Mouse (Mus musculus) heart, adult 8-10 months (tissue): ENCODE measurements around the gene Ldlrad3. TPM values are rescaled to one million over a fixed set of nuclear protein-coding genes. Genes with fewer than 3 reads are reported as not detected.

ENCODE experiments used
- DNase-seq: peaks from one replicate; pipeline ENCODE4 v3.0.0; 2022; ENCODE audit warnings: low spot score
- total RNA-seq, 4 experiments: library from RNA; stranded (reverse); gene quantifications; 2 replicates each; pipeline ENCODE4 v1.2.4; 2022

Gene Ldlrad3
- total RNA-seq = 1 to 10 TPM; 3.1 to 3.7 (median 3.4) TPM

DNA sequence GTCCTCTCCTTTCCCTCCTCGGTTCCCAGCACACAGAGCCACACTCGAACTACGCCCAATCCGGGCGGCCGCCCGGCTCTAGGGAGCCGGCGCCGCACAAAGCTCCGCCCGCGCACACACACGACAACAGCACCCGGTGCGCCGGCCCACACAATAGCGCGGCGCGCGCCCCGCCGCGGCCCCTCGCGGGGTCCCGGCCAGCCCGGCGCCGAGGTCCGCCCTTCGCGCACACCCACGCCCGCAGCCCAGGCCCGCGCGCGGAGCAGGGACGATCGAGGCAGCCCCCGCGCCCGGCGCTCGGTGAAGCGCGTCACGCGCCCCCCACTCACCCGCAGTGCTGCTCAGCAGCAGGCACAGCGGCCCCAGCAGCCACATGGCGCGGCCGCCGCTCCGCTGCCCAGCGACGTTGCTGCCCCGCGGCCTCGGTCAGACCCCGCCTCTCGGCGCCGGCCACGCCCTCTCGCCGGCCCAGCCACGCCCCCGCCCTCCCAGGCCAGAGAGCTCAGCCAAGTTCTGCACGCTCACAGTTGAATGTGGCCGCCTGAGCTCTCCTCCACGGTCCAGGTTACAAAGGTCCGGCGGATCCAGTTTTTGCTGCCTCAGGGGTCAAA, at the start of gene Ldlrad3:
Gene Ldlrad3, minus strand, starts transcription at position 435 of the 611 bp plus-strand sequence.
- peak; percentile 91 for DNase-seq

DNA sequence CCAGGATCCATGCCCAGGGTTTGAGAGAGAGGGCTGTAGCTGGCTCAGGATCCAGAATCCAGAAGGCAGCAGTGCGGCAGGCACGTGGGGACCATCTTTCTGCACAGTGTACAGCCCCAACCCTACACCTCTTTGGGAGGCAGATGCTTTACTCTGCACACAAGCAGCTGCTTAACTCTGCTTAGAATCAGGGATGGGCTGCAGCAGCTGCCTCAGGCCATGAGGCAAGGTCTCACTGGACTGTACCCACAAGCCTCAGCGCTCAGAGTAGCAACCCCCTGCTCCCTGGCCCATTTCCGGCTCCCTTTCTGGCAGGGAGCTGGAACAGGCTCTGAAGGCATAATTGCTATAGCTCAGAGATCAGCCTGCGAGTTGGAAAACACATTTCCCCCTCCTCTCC, 45.3 kb upstream of the Ldlrad3 start:
- DNase-seq = peak; percentile 6

DNA sequence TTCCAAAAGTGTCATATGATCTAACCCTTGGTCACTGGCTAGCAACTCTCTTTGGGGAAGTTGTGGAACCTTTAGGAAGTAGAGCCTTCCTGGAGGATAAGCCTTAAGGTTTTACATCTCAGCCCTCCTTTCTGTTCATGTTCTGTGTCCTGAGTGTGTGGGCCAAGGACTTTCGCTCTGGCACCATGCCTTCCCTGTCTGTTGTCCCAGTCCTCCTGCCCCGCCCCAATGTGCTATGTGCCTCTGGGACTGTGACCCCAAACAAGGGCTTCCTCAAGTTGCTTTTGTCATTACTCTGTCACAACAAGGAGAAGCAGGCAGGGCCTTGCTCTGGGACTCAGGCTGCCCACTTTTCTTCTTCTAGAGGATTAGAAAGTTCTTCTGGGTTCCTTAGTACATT, 42.9 kb upstream of the Ldlrad3 start:
- DNase-seq = peak; percentile 44

DNA sequence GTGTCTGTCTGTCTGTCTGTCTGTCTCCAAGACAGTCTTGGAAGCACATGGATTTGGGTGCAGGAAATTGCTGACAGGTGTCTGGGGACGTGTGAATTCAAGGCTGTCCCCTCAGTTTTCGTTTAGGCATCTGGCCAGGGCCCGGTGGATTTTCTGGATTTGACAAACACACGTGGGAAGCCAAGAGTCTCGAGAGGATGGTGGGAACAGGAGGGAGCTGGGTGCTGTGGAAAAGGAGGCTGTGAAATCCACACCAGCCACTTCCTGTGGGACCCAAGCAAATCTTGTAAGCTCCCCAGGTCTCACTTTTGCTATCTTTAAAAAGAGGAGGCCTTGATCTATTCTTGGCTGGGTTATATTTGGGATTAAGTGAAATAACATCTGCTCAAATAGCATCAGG, 42.1 kb upstream of the Ldlrad3 start:
- peak; percentile 47 for DNase-seq

DNA sequence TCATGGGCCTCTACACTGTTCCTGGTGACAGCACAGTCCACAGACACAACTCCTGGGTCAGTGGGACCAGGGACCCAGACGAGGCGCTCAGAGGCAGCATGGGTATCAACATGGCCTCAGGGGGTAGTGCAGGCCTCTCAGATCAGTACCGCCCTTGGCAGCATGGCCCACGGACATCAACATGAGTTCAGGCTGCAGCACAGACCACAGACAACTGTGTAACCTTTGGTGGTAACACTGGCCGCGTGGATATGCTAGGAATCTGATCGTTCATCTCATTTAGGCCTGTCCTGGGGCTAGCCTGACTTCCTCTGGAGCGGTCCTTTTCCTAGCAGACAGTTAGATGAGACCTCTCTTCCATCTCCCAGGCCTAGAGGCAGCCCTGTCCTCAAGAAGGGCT, 41.7 kb upstream of the Ldlrad3 start:
- no peak for DNase-seq

DNA sequence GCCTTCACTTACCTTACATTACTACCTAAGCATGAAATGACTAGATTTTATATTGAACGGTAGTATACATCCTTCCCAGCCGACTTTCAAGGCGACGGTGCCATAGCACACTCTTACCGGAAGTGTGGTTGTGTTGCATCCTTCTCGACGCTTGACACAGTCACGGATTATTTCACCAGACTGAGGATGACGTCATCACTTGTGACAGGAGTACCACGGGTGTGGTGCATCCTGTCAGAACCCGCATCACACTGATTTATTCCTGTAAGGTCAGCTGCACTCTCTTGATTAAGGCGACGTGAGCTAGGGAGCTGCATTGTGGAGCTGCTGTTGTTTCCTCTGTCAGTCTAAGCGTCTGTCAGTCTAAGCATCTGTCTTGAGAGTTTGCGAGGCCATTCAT, 40.1 kb upstream of the Ldlrad3 start:
- no peak for DNase-seq

DNA sequence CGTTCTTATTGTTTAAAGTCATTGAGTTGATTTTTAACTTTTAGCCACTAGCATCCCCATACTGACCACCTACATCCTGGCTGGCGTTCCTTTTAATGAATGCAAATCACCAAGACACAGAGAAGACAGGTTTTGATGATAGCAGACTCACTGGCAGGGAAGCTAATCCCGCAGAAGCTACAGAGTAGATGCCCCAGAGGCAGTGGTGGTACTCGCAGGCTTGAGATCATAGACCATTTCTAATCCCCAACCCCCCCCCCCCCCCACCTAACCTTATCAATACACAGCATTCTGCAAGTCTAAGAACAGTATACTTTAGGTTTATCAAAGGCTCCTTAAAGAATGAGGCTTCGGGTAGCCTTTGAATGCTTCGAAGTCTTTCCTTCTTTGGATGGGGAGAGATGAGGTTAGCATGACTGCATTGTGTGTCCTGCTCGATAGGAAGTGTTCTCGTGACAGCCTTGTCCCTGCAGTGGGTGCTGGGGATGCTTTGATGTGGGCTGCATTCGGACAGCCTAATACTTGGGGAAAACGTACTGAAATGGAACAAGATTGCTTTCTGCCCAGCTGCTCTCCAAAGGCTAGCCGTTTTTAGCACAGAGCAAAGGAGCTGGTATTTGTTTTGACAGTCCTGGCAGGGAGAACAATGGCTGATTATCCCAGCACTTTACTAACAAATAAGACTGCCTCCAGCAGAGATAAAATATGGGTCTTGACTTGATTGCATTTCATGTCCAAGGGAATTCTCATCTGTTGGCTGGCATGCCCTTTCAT, 37.4 kb upstream of the Ldlrad3 start:
- no peak for DNase-seq

DNA sequence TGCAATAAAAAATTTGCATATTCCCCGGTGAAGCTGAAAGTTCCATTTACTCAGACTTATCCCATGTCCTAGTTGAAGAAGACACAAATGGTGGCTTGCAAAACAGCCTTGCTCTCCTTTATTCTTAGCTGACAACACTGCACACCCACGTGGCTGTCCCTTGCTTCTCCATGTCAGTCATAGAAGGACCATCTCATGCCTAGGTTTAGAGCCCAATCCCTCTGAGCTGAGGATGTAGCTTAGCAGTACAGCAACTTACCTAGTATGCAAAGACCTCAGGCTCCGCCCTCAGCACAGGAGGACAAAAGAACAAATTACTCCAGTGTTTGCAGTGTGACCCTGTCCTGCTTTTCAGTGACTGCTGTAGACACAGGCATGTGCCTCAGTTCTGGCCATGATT, 36.6 kb upstream of the Ldlrad3 start:
- DNase-seq = no peak

DNA sequence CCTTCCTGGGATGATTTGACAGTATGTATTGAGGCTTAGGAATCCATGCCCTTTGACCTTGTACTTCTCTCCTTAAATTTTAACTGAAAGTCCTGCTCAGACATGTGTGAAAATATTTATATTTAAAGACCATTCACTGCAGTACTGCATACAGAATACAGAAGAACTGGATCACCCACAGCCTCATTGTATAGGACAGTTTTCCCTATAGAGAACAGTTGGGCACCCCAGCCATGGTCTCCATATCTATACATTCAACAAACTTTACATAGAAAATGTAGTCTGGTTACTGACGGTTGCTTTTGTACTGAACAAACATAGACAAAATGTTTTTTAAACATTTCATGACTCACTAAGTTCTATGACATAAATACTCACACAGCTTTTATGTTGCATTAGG, 30.6 kb upstream of the Ldlrad3 start:
- DNase-seq = no peak

DNA sequence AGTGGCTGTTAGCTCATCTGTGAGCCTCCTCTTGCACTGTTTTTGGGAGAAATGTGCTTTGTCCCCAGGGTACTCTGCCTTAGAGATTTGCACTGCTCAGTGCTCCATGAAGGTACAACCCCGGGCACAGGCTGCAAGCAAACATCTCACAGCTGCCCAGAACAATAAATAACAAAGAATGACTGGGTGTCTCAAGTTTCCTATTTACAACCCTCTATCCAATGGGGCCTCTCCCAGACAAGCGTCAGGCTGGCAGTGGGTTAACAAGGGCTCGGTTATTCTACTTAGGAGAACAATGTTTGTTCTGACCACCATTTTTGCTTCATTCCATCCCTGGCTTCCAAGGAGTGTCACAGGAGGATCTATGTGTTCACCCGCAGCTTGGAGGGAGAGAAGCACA, 25.9 kb upstream of the Ldlrad3 start:
- no peak for DNase-seq

DNA sequence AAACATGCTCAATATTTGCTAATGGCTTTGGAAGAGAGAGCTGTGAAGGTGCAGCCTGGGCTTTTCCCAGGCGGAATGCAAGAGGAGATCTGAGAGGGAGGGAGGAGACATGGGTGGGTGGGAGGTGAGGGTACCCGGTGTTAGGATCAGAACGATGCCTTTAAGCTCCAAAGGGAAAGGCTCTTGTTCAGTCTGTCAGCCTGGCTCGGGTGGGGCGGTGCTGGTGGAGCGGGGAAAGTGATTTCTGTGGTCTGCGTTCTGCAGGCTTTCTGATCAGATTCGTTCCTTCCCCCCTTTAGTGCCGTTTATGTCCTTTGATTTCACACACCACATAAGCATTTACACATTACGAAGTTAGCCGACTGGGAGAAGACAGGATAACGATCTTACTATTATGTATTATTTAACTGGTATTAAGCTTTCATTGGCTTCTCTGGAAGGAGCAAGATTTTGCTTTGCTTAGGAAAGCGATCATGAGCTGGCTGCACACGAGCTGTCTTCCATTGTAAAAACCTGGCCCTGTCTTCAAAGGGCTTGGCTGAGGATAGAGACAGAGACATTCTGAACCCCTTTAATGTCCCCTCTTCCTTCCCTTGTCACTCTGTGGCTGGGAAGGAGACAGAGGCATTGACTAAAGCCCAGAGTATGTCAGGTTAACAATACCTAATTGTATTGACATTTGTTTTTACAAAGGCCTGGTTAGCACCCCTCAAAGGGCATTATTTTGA, 19.7 kb upstream of the Ldlrad3 start:
- DNase-seq = no peak

DNA sequence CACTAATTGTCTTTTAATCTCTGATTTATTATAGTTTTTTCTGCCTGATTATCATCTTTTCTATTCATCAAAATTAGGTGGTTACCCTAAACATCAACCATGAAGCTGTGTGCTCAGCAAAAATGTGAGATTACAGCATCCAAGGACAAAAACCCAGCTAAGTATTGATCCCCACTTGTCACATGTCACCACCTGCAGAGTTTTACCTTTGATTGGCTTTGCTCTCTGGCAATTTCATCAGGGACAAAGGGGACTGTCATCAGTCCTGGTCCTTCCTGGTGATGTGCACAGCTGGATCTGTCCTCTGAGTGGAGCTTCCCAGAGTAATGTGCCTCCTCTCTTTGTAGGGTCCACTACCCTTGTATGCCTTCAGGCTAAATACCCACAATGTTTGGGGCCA, 17.3 kb upstream of the Ldlrad3 start:
- no peak for DNase-seq

DNA sequence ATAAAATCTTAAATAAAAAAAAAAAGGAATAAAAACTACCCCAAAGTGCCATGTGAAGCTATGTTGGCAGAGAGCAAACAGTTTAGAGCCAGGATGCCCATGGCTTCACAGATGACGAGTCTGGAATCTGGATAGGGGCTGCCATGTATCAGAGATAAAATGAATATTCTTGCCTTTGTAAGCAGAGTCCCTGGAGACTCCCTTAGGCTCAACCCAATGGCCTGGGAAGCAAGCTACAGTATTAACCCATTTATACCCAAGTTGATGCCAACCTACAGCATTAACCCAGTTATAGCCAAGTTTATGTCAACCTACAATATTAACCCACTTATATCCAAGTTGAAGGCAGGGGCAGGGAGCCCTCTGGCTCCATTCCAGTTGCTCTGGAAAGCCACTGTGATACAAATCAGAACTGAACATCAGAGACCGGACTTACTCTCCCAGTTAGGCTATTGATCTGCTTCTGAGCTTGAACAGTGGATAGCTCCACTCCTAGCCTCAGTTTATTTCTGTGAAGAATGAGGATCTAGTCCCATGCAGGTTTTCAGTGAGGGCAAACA, 16.1 kb upstream of the Ldlrad3 start:
- DNase-seq = no peak

DNA sequence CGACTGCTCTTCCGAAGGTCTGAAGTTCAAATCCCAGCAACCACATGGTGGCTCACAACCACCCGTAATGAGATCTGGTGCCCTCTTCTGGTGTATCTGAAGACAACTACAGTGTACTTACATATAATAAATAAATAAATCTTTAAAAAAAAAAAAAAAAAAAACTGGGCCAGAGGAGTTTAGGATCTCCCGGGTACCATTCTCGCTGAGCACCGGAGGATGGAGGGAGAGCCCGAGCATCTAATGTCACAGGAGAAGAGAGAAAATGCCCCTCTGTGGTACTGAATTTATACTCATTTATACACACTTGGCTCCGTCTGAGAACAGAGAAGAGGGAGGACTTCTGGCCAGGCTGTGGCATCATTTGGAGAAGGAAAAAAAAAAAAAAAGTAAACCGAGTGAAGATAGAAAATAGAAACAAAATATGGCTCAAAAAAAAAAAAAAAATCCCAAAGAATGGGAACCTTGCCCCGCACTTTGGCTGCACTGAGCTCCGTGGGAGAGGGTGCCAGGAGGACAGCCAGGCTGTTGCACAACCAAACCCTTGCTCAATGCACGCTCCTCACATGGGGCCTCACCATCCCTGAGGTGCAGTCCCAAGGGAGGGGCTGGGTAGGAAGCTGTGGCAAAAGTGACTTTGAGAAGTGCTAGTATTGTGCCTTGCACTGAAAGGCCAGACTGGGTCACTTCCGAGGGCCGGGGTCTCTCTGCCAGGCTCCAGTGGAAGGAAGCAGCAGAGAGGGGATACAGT, 15.2 kb upstream of the Ldlrad3 start:
- DNase-seq = no peak

DNA sequence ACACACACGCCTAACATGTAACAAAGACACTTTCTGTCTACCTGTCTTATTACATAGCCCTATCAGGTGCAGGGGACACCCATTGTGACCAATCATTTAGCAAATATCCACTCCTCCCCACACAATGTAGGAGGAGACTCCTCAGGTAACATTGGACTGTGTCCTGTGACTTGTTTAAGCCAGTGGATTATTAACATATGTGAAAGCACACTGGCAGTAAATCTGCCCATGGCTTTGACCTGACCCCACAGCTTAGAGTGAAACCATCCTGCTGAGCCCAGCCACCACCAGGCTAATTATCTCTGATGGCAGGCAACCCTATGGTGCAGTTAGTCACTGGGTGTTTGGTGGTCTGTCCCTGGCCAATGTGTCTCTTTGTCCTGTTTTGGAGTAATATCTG, 11.1 kb upstream of the Ldlrad3 start:
- DNase-seq = no peak

DNA sequence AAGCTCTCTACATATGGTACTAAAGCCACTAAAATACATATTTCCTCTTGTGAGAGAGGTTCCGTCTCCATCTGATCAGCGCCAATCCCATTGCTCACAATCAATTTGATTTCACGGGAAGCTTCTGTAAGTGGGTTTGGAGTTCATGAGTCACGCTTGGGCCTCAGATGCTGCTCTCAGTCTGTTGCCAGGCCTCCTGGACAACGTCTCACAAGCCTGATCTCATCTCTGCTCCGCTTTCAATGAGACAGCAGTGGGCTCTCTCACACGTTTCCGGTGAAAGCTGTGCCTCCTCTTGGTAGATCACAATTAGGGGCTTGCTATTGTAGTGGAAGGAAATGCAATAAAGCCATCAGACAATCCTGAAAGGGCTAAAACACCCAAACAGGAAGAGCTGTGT, 10.5 kb upstream of the Ldlrad3 start:
- peak; percentile 34 for DNase-seq

DNA sequence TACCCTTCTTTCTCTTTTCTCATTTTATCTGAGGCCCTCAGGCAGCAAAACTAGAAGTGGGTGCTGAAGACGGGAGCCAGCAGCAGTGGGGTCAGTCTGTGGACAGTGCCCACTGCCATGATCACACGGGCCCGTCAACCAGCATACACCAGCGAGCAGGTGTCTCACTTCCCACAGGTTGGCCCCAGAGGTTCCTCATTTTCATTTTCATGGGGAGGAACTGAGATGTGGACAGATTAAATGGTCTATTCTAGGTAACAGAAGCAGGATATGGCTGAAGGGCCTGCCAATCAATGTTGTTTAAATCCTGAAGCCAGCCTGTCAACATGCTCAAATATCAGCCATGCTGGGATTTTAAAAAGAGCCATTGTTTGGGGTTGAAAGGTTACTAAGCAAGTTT, 9.3 kb upstream of the Ldlrad3 start:
- no peak for DNase-seq

DNA sequence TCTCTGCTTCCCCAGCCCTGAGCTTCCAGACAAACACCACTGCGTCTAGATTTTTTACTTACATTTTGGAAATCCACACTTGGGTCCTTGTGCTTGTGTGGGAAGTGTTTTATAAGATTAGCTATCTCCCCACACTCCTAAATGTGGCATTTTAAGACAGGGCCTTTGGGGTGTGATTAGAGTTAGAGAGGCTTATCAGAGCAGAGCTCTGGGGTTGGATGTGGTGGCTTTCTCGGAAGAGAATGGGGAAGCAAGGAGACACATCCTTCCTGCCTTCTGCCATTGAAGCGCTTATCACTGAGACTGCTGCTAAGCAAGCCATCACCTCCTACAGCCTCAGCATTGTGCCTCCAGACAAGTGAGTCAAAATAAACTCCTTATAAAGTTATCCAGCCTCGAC, 8.1 kb upstream of the Ldlrad3 start:
- no peak for DNase-seq

DNA sequence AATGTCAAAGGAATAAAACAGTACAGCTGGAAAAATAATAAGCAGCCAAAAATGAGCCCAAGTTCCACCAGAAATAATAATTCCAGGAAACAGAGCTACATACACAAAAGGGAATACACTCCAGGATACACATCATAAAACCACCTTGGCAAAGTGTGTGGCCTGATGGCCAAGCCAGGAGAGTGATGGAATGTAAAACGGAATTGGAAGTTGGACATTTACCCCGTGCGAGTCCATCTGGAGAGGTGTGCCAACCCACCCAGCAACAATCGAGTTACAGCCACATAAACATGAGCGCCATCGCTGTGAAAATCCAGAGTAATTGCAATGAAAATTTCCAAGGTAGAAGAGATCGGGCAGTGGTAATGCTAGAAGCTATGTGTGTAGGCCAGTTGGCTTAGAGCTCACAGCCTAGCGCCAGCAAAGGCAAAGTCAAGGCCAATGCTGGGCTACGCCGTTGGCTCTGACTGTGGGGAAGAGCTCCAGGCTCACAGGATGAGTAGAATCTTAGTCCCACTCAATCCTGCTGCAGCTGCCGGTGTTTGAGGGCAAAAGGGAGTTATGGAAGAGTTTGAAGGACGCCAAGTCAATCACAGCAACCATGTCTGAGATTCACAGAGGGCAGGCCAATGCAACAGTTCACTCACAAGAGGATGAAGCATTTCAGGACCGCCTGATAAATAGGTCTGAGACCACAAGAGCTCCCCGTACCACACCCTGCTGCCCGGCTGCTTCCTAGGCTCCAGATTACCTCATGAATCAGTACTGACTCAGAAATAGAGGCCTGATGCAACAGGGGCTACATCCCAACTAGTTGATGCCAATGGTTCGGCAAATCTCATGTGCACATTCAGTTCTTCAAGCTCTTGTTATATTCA, 7.0 kb upstream of the Ldlrad3 start:
- DNase-seq = no peak

DNA sequence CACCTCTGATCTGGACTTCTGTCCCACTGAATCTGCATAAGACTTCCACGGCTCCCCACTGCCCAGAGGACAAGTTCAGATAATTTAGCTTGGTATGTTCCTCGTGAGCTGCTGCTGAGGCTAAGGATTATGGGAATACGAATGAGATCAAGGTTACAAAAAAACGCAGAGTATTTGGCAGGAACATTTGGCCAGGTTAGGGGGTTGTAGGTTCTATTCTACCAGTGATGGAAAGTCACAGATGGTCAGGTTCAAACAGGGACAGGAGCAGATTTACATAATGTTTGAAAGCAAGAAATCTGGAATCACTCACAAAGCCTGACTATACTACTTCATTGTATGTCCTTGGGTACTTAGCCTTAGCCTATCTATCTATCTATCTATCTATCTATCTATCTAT, 5.6 kb upstream of the Ldlrad3 start:
- DNase-seq = no peak

DNA sequence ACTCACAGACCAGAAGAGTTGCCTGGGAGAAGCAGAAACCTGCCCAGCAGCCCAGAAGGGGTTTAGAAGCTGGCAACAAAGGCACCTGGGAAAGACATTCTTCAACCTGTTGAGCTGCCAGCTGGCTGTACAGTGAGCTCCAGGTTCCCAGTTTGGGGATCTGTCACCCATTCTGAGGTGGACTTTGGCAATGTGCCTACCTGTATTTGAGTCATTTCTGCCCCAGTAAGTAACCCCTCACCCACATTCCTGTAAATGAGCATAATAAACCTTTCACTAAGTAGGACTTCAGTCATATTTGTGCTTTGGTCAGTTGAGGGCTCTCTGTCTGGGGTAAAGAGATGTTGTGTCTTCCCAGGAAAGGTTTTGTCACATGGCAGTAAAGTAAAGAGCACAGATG, 4.8 kb upstream of the Ldlrad3 start:
- DNase-seq = no peak
